Mouse (Mus musculus): ENCODE measurements around the gene Timp1. TPM values are rescaled to one million over a fixed set of nuclear protein-coding genes. Genes with fewer than 3 reads are reported as not detected.

Timp1 gene
- polyA plus RNA-seq, 2 experiments = 37.2 to 39.1 TPM

GRCm38 (mm10) chrX:20869203-20869602, 763 bp upstream of the Timp1 start:
- ATAC-seq (ENCODE audit: low FRiP score, low read depth) (no peak), DNase-seq (ENCODE audit: low spot score) (no peak)
- Histone ChIP-seq H3K27ac (replicated peaks; ENCODE audit: low read depth, low read length) (no peak overlapping the region), H3K4me2 (replicated peaks; ENCODE audit: low read depth, low read length, severe bottlenecking) (no peak overlapping the region), H3K4me3 (replicated peaks; ENCODE audit: low read length) (no peak overlapping the region), H3K4me1 (ENCODE audit: control insufficient read depth, insufficient read depth, low read length) (no peaks in the 10 kb centered on the region), H3K27me3 (ENCODE audit: control insufficient read depth, insufficient read depth, low read length) (no peaks in the 10 kb centered on the region), H3K36me3 (ENCODE audit: control insufficient read depth, insufficient read depth, low read length) (no peaks in the 10 kb centered on the region), H3K9ac (ENCODE audit: low read depth, low read length, severe bottlenecking) (no peak overlapping the region), H3K9me3 (ENCODE audit: control insufficient read depth, low read length) (no peaks in the 10 kb centered on the region)
- no peak for TF ChIP-seq POLR2A (IDR thresholded peaks at IDR 0.05; ENCODE audit: borderline replicate concordance, extremely low read depth, insufficient read depth, insufficient read length)
- WGBS = 52% methylated on average over 1 of the region's 1 CpGs

DNA sequence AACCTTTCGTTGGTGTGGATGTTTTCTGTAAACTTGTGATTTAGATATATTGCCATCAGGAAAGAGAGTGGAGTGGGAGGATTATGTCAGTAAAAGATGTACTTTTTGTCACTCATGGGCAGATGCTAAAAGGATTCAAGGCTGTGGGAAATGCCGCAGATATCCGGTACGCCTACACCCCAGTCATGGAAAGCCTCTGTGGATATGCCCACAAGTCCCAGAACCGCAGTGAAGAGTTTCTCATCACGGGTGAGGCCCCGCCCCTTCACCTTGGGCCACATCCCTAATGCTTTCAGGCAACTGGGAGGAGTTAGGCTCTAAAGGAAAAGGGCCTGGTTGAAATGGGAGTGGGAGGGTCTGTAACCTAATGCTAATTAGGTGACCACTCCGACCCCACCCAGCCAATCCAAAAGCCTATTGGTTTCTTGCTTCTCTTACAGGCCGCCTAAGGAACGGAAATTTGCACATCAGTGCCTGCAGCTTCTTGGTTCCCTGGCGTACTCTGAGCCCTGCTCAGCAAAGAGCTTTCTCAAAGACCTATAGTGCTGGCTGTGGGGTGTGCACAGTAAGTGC, 3.0 kb downstream of the Timp1 start:
- Histone ChIP-seq H3K4me3 (replicated peaks; ENCODE audit: low read length) (no peak overlapping the region), H3K9ac (ENCODE audit: low read depth, low read length, severe bottlenecking) (no peak overlapping the region), H3K9me3 (ENCODE audit: control insufficient read depth, low read length) (no peaks in the 10 kb centered on the region), H3K4me2 (replicated peaks; ENCODE audit: low read depth, low read length, severe bottlenecking) (no peak overlapping the region), H3K4me1 (ENCODE audit: control insufficient read depth, insufficient read depth, low read length) (no peaks in the 10 kb centered on the region), H3K36me3 (ENCODE audit: control insufficient read depth, insufficient read depth, low read length) (no peaks in the 10 kb centered on the region), H3K27ac (replicated peaks; ENCODE audit: low read depth, low read length) (no peak overlapping the region), H3K27me3 (ENCODE audit: control insufficient read depth, insufficient read depth, low read length) (no peaks in the 10 kb centered on the region)
- no peak for ATAC-seq (ENCODE audit: low FRiP score, low read depth)
- DNase-seq (ENCODE audit: low spot score) = no peak
- WGBS = 43% methylated on average over 11 of the region's 11 CpGs
- TF ChIP-seq POLR2A (IDR thresholded peaks at IDR 0.05; ENCODE audit: borderline replicate concordance, extremely low read depth, insufficient read depth, insufficient read length) = no peak

GRCm38 (mm10) chrX:20875241-20875640, 5.3 kb downstream of the Timp1 start:
- no peak for TF ChIP-seq POLR2A (IDR thresholded peaks at IDR 0.05; ENCODE audit: borderline replicate concordance, extremely low read depth, insufficient read depth, insufficient read length)
- no peaks in the 10 kb centered on the region for H3K27me3 ChIP-seq (ENCODE audit: control insufficient read depth, insufficient read depth, low read length)
- DNase-seq (ENCODE audit: low spot score) (no peak), ATAC-seq (ENCODE audit: low FRiP score, low read depth) (no peak)
- no peaks in the 10 kb centered on the region for H3K9me3 ChIP-seq (ENCODE audit: control insufficient read depth, low read length)
- H3K9ac ChIP-seq (ENCODE audit: low read depth, low read length, severe bottlenecking) = no peak overlapping the region
- H3K4me2 ChIP-seq (replicated peaks; ENCODE audit: low read depth, low read length, severe bottlenecking) = no peak overlapping the region
- H3K4me3 ChIP-seq (replicated peaks; ENCODE audit: low read length) = no peak overlapping the region
- H3K36me3 ChIP-seq (ENCODE audit: control insufficient read depth, insufficient read depth, low read length) = no peaks in the 10 kb centered on the region
- H3K27ac ChIP-seq (replicated peaks; ENCODE audit: low read depth, low read length) = no peak overlapping the region
- H3K4me1 ChIP-seq (ENCODE audit: control insufficient read depth, insufficient read depth, low read length) = no peaks in the 10 kb centered on the region
- WGBS = 68% methylated on average over 3 of the region's 3 CpGs

GRCm38 (mm10) chrX:20910074-20910473, 40.1 kb downstream of the Timp1 start:
- Histone ChIP-seq H3K4me3 (replicated peaks; ENCODE audit: low read length) (no peak overlapping the region), H3K4me1 (ENCODE audit: control insufficient read depth, insufficient read depth, low read length) (no peaks in the 10 kb centered on the region), H3K4me2 (replicated peaks; ENCODE audit: low read depth, low read length, severe bottlenecking) (no peak overlapping the region), H3K9me3 (ENCODE audit: control insufficient read depth, low read length) (no peaks in the 10 kb centered on the region), H3K36me3 (ENCODE audit: control insufficient read depth, insufficient read depth, low read length) (no peaks in the 10 kb centered on the region), H3K27ac (replicated peaks; ENCODE audit: low read depth, low read length) (no peak overlapping the region), H3K27me3 (ENCODE audit: control insufficient read depth, insufficient read depth, low read length) (no peaks in the 10 kb centered on the region), H3K9ac (ENCODE audit: low read depth, low read length, severe bottlenecking) (no peak overlapping the region)
- WGBS = 35% methylated on average over 3 of the region's 3 CpGs
- TF ChIP-seq POLR2A (IDR thresholded peaks at IDR 0.05; ENCODE audit: borderline replicate concordance, extremely low read depth, insufficient read depth, insufficient read length) = no peak
- ATAC-seq (ENCODE audit: low FRiP score, low read depth) = no peak
- DNase-seq (ENCODE audit: low spot score) = no peak

DNA sequence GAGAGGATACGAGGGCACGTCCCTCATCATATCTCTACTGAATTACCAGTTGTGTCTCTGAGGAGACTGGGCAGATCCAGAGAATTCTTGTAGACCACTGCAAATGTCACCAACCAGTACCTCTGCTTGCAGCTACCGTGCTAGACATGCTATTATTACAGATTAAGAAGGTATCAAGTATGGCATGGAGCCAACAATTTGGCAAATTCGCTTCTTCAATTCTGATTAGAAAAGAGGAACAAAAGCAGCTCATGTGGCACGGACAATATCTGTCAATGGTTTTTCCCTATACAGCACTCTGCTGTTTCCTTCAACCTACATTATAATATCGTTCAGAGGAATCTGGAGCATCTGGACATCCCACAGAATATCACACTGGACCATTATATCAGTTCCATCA, 43.8 kb downstream of the Timp1 start:
- Histone ChIP-seq H3K4me1 (ENCODE audit: control insufficient read depth, insufficient read depth, low read length) (no peaks in the 10 kb centered on the region), H3K4me3 (replicated peaks; ENCODE audit: low read length) (no peak overlapping the region), H3K36me3 (ENCODE audit: control insufficient read depth, insufficient read depth, low read length) (no peaks in the 10 kb centered on the region), H3K4me2 (replicated peaks; ENCODE audit: low read depth, low read length, severe bottlenecking) (no peak overlapping the region), H3K27me3 (ENCODE audit: control insufficient read depth, insufficient read depth, low read length) (no peaks in the 10 kb centered on the region), H3K9ac (ENCODE audit: low read depth, low read length, severe bottlenecking) (no peak overlapping the region), H3K27ac (replicated peaks; ENCODE audit: low read depth, low read length) (no peak overlapping the region), H3K9me3 (ENCODE audit: control insufficient read depth, low read length) (no peaks in the 10 kb centered on the region)
- DNase-seq (ENCODE audit: low spot score) (no peak), ATAC-seq (ENCODE audit: low FRiP score, low read depth) (no peak)
- TF ChIP-seq POLR2A (IDR thresholded peaks at IDR 0.05; ENCODE audit: borderline replicate concordance, extremely low read depth, insufficient read depth, insufficient read length) = no peak
- 82% methylated on average over 6 of the region's 6 CpGs for WGBS

DNA sequence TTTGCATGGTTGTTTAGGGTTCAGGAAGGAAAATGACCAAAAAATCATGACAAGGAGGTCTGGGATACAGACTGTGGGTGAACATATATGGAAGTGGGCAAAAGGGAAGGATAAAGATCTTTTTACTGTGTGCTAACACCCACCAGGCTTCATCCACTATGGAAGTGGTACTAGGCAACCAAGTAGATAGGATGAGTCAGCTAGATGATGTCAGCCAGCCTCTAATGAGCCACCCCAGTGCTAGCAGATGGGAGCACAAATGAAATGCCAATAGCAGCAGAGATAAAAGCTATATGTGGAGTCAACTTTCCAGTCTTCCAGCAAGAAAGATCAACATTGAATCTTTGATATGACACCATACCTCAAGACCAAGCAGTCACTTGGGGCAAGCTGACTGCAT, 45.1 kb downstream of the Timp1 start:
- Histone ChIP-seq H3K9ac (ENCODE audit: low read depth, low read length, severe bottlenecking) (no peak overlapping the region), H3K4me1 (ENCODE audit: control insufficient read depth, insufficient read depth, low read length) (no peaks in the 10 kb centered on the region), H3K27me3 (ENCODE audit: control insufficient read depth, insufficient read depth, low read length) (no peaks in the 10 kb centered on the region), H3K4me3 (replicated peaks; ENCODE audit: low read length) (no peak overlapping the region), H3K9me3 (ENCODE audit: control insufficient read depth, low read length) (no peaks in the 10 kb centered on the region), H3K36me3 (ENCODE audit: control insufficient read depth, insufficient read depth, low read length) (no peaks in the 10 kb centered on the region), H3K27ac (replicated peaks; ENCODE audit: low read depth, low read length) (no peak overlapping the region), H3K4me2 (replicated peaks; ENCODE audit: low read depth, low read length, severe bottlenecking) (no peak overlapping the region)
- no peak for DNase-seq (ENCODE audit: low spot score)
- TF ChIP-seq POLR2A (IDR thresholded peaks at IDR 0.05; ENCODE audit: borderline replicate concordance, extremely low read depth, insufficient read depth, insufficient read length) = no peak
- ATAC-seq (ENCODE audit: low FRiP score, low read depth) = no peak

Measured in limb, embryonic 14.5 days (tissue).